Mouse (Mus musculus) heart, postnatal 0 days (tissue): Measurements from ENCODE around the gene Wdr78.

Source experiments
- CTCF ChIP-seq: IDR thresholded peaks from 2 replicates; pipeline ENCODE4 v1.5.1; 2016; ENCODE audit warnings: antibody characterized with exemption, control low read depth, low read depth
- EP300 ChIP-seq: IDR thresholded peaks from 2 replicates; pipeline ENCODE4 v1.6.1; 2016; ENCODE audit warnings: antibody characterized with exemption, low read depth

- TF ChIP-seq CTCF (no peak), EP300 (no peak)
Observed at GRCm38 (mm10) chr4:102989391-102989790, 125.0 kb downstream of the Wdr78 start.
